Mouse (Mus musculus) layer of hippocampus, adult 9-10 months (tissue): ENCODE measurements around the gene Cry1.

Source experiments
- DNase-seq: peaks from one replicate; pipeline ENCODE4 v3.0.0; 2022; ENCODE audit warnings: low spot score

Cry1 gene

DNA sequence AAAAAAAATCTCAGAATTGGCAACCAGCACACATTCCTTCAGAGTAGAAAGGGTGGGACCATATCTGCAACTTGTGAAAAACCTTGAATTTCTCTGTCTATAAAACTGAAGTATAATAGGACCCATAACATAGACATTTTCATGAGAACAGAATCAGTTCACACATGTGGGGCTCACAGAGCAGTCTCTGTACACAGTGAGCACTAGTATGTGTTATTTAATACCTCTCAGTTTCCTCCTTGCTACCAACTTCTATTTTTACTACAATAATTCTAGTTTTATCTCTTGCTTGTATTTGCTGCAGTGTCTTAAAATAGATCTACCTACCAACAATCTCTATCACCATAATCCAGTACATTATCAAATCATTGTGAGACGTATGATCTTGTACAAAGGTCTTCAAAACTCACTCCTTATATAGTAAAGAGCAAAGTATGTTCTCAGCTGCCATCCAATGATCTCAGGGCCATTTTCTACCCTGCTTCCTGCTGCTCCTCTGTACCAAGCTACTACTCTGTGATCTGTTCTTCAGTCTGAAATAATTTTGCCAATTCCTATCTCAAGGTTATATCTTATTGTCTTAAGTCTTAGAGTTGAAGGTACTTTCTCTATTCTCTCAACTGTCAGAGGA, 24.8 kb downstream of the Cry1 start:
- no peak for DNase-seq

DNA sequence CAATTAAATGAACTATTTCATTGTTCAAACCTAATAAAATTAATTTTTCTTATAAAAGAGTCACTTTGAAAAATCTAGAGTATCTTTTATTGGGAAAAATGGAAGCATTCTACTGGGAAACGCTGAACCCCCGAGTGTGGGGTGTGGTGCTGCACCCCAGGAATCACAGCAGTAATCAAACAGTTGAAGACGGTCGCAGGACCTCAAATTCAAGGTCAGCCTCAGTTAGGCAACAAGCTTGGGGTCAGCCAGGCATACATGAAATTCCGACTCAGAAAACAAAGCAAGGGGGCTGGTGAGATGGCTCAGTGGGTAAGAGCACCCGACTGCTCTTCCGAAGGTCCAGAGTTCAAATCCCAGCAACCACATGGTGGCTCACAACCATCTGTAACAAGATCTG, 27.4 kb downstream of the Cry1 start:
- no peak for DNase-seq

DNA sequence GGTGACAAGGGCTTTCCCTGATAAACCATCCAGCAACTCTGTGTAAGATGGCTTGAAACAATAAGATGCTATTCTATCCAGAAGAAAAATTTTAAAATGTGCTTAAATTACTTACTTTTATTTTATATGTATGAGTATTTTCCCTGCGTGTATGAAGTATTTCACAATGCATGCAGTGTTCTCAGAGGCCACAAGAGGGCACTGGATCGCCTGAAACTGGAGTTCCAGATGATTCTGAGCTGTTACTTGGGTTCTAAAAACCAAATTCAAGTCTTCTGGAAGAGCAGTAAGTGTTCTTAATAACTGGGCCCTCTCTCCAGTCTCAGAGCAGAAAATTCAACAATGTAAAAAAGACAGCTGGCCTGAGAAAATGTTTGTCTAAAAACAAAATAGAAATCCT, 30.7 kb downstream of the Cry1 start:
- peak; percentile 45 for DNase-seq

DNA sequence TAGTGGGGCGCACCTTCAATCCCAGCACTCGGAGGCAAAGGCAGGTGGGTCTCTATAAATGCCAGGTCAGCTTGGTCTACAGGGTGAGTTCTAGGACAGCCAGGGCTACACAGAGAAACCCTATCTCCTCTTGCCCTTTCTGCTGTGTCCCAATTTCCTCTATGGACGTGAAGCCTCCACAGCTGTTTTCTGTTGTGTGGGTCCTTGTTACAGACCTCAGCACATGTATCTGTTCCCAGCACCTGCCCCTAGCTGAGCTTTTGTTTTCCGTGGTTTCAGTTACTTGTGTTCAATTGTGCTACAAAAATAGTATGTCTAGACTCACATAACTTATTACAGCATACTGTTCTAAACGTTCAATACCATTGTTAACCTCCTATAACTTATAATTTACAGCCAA, 35.6 kb downstream of the Cry1 start:
- DNase-seq: no peak

DNA sequence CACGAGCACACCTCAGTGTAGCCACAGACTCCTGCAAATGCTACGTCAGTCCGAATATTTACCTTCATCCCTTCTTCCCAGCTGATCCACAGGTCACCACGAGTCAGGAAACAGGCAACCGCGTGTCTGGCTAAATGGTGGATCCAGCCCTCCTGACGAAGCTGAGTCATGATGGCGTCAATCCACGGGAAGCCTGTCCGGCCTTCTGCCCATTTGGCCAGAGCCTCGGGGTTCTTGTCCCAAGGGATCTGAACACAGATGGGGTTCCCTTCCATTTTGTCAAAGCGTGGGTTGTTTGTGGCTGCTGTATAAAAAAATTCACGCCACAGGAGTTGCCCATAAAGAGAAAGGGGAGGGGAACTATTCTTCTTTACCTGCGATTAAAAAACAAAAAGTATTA, 38.6 kb downstream of the Cry1 start:
- DNase-seq: no peak

DNA sequence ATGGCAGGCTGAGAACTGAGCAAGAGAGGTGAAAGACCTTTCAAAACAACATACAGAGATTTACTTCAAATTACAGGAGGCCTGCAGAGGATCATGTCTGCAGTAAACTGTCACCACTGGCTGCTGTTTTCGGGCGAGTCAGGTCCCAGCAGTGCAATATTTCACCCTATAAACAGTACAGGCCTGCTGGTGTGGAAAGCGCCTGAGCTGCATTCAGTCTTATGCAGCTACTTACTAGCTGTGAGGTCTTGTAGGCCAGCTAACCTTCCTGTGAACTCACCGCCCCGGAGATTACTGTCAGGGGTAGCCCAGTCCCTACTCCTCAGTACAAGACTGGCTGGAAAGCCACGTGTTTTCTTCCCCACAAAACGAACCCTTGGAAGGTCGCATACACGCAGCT, 43.4 kb downstream of the Cry1 start:
- no peak for DNase-seq

DNA sequence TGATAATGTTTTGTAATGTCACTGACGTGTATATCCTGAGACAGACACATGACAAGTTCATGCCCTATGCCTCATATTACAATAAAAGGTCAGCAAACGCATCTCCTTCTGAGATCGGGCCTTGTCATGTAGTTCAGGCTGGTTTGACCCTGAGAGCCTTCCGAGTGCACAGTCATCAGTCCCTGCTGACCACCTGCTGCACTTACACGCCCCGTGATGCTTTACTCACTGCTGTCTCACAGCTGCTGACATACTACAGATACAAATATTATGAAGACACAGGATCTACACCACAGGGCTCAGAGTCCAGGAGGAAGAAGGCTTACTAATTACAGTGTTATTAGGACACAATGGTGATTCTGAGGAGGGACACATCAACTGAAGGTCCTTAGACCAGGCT, 48.3 kb downstream of the Cry1 start:
- no peak for DNase-seq

DNA sequence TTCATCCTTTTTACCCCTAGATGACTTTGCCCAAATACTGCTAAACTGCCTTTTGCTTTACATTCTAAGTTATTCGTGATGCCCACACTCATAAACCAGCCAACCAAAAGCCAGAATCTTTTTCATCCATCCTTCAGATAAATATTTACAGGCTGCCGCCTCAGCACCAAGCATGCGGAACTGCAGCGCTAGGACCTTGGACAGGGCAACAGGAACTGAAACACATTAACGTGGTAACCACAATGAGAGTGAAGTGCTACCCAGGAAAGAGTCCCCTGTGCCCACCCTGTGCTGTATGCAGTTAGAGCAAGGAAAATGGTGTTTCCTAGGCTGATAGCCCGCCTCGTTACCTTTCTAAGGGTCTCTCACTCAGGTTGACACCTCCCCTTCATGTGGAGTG, 56.4 kb downstream of the Cry1 start:
- DNase-seq: no peak

DNA sequence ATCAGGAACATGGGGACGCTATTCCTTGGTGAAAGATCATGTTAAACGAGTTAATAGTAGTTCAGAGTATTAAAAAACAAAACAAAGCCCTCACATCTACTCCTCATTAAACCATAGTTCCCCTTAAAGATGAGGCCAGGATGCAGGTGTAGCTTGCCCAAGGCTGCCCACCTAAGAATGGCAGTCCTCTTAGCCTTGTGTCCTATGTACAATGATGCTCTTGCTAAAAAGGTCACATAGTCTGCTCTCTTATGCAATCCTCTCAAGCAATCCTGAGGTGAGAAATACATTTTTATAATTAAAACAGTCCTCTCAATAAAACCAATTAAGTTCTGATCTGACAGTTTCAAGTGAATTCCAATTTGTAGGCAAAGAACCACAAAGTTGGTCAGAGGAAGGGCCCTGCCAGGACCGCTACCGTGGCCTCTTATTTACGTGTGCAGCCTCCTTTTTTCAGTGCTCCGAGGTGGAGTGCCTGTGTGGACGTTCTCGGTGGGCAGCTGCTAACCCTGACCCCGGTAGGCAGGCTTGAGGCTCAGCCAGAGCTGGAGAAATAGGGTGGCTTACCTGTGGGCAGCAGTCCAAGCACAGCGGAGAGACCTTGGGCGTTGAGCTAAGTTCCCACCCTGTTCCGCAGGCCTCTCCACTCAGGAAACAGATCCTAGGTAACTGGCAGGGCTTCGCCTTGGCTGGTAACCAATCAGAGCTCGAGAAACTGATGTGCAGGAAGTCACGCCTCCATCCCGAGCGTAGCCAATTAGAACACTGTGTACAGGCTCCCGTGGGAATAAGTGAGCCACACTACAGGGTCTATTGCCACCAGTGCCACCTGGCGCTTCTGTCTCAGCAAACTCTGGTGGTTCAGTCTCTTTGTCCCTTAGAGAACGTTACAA, 57.2 kb downstream of the Cry1 start, which contains the start of gene Mterf2:
Gene Mterf2 (minus strand): TSS at position 633 of the 893 bp plus-strand sequence.
- peak; percentile 92 for DNase-seq

DNA sequence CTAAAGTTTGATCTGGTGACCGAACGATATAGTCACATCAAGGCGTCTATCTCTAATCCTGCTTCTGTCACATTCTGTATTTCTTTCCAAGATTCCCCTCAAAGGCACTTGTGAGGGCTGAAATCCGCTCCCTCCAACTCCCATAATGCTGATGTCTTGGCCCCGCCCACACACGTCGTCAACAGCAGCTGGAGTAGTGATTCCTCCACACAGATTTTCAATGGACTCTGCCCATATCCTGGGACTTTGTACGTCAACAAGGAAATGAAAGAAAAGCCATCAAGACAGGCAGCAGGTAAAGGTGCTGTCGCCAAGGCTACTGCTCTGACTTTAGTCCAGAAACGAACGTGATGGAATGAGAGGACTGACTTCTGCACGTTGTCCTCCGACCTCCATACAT, 59.7 kb downstream of the Cry1 start:
- no peak for DNase-seq

DNA sequence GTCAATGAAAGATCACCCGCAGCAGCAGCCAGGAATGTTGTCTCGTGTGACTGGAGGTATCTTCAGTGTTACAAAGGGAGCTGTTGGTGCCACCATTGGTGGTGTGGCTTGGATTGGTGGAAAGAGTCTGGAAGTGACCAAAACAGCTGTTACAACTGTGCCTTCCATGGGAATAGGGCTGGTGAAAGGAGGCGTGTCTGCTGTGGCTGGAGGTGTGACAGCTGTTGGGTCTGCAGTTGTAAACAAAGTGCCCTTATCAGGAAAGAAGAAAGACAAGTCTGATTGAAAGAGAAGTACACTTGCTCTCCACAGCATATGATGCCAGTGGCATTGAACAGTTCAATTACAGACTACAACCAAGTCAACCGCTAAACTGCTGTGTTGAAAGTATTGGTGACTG, 70.5 kb downstream of the Cry1 start:
- DNase-seq: no peak

DNA sequence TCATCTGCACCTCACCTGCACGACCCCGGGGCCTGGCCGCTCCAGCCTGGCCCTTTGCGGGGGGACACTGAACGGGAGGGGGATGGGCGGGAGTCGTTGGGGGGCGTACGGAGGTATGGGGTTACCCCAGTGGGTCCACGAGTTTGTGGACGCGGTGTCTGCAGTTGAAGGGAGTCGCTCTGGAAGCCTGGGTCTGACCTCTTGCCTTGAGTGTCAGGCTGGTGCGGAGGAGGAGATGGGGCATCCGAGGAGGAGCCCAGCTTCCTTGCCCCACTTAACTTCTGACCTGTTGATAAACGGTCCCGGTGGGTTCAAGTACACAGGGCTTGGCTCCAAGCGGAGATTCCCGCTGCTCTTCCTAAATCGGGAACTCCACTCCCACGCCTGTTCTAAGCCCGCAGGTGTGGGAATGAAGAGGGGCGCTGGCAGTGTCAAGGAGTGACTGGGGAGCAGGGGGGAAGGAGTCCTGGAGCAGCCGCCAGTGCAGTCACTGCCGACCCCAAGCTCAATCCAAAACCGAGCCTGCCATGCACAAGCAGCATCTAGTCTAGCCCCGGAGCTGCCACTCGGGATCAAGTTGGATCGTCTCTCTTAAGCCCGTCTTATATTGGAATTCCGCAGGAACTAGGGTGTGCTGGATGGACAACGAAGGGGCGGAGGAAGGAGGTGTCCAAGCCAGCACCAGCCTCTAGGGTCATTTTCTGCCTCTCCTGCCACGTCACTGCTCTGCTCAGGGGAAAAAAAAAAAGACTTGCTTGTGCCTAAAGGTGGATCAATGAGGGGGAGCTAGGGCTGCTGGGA, 81.6 kb downstream of the Cry1 start:
- DNase-seq: no peak

DNA sequence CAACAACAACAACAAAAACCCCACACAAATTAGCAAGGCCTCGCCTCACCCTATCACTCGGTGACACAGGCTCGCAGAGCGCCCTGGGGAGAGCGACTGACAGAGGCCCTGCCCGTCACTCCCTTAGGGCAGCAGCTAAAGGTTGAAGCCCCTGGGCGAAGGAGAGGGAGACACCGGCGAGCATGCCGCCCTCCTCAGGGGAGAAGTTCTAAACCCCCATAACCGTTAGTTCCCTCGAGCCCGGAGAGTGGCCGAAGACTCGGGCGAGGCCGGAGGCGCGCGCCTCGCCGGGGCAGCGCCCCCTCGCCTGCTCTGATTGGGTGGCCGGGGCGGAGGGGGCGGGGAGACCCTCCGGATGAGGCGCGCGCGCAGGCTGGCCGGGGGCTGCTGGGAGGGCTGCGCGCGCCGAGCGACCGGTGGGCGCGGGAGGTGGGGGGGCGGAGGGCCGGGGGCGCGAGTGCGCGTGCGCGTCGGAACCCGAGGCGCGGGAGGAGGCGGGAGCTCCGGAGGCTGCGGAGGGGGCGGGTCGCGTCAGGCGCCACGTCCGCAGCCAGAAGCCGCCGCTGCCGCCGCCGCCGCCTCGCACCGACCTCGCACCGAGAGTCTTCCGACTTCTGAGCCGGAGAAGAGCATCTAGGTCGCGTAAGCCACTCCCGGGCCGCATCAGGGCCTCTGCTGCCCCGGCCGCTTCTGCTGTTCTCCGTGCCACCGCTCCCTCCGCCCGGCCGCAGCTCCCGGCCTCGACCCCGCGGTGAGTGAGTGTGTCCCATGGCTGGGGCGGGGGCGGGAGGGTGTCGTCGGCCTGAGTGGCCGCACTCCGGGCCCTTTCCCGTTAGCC, 82.4 kb downstream of the Cry1 start, which contains the start of the genes Fhl4 and Tmem263:
Gene Fhl4 (minus strand): TSS at position 249 of the 838 bp plus-strand sequence.
Gene Tmem263 (plus strand): TSS at position 381 of the 838 bp plus-strand sequence.
- peak; percentile 33 for DNase-seq

DNA sequence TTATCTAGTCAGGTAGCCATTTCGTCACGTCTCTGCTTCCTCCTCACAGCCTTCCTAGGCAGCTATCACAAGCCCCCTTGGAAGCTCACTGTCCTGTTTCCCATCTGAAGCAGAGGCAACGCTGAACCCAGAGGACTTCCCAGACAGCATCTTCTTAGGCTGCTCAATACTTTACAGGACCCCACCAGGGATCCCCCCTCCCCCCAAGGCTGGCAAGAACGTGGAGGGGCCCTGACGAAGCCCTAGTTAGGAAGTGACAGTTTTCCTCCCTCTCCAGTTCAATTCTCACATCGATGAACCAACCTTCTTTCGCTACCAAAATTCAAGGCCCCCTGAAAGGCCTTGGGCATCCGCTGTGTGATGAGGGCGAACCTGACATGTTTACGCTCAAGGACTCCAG, 83.0 kb downstream of the Cry1 start:
- no peak for DNase-seq
